Mouse (Mus musculus) spleen, adult 12 weeks (tissue): ENCODE measurements around the gene 1110065P20Rik.

Experiments
- DNase-seq: peaks from one replicate; pipeline ENCODE4 v3.0.0; 2022; ENCODE audit warnings: low spot score

Gene 1110065P20Rik

DNA sequence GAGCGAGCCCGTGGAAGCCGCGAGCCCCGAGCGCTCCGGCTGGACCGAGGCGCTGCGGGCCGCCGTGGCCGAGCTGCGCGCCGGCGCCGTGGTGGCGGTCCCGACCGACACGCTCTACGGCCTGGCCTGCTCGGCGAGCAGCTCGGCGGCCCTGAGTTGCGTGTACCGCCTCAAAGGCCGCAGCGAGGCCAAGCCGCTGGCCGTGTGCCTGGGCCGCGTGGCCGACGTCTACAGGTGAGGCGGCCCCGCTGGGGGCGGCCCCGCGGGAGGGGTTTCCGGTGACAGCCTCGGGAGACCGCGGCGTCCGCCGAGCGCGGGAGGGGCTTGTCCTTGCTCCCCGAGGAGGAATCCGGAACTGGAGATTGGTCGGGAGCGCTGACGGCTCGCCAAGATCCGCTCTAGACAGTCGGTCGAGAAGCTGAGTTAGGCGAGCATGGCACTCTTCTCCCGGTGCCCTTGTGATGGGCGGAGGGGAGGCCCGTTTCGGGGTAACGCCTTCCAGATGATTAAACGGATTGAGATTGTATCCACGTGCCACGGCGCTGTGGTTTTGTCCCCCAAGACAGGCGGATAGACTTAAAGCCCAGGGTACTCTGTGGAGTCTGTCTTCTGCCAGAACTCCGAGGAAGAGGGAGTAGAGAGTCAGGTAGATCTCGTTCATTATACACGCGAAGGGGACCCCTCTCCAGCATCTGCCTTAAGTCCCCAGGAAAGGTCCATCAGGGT is at the start of gene 1110065P20Rik:
TSS of gene 1110065P20Rik (minus strand) at position 264 of the 726 bp plus-strand sequence.
- DNase-seq: peak; percentile 44

DNA sequence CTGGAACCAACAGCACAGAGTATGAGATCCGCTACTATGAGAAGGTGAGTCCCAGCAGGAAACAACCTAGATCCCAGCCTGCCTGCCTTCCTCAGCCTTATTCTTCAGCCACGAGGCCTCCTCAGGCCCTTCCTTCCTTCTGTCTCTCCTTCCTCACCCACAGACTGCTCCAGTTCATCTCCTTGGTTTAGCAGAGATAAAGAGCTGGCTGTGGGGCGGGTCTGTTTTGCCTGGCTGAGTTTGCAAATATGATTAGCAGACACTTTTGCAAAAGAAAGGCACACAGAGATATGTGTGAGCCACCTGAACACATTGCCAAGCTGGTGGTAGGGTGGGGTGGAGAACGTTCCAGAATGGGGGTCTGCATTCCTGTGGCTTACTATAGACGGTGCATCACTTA is 48.9 kb upstream of the 1110065P20Rik start:
- no peak for DNase-seq

DNA sequence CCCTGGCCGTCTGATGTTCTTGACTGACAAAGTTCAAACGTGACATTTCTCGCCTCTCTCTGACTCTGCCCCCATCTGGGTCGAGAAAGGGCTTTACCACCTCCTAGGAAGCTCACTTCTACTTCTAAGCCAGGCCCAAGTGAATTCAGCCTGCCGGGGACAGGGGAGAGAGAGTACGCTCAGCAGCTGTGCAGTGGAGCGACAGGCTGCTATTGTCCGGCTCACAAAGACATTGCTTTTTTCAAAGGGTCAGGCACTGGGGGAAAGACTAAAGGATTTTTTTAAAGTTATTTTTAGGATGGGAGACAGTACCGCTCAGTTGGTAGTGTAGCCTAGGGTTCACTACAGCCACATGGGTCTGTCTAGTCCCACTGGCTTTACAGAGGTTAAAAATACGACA is 47.4 kb upstream of the 1110065P20Rik start:
- DNase-seq: no peak

DNA sequence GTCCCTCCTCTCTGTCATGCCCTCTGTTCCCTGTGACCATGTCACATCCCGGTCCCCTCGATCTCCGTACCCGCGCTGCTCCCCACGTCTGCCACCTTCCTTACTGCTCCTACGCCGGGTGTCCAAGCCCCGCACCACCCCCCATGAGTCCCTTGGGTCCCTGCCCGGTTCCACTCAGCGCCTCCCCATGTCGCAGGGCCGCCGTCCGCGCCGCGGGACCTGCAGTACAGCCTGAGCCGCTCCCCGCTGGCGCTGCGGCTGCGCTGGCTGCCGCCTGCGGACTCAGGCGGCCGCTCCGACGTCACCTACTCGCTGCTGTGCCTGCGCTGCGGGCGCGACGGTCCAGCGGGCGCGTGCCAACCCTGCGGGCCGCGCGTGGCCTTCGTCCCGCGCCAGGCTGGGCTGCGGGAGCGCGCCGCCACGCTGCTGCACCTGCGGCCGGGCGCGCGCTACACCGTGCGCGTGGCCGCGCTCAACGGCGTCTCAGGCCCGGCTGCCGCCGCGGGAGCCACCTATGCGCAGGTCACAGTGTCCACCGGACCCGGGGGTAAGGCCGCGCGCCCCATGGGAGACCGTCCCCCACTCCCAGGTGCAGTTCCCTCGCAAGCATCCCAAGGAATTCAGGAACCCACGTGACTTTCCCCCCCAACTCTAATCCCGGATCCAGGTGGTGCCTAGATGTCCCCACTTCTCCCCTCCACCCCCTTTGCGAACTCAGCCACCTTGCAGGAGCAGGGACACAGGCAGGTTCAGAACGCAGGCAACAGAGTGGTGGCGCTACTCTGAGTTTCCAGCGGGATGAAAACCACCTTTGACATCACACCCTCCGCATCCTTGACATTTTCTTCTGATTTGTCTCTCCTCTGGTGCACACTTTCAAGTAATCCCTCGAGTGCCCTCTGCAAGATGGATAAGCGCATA is 43.8 kb upstream of the 1110065P20Rik start:
- DNase-seq: no peak

DNA sequence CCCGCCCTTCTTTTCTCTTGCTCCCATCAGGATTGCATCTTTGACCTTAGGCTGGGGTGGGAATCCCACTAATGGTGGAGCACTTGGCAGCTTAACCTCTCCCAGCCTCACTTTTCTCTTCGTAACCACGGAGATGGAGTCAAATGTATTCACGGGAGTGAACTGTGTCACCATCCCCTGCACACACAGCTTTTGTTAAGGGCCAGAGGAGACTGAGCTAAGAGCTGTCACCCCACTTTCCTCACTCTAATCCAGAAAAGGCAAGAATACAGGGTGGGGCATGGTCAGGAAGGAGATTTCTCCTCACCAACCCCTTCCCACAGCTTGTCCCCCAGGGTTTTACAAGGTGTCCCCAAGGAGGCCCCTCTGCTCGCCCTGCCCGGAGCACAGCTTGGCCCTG is 42.8 kb upstream of the 1110065P20Rik start:
- DNase-seq: no peak

DNA sequence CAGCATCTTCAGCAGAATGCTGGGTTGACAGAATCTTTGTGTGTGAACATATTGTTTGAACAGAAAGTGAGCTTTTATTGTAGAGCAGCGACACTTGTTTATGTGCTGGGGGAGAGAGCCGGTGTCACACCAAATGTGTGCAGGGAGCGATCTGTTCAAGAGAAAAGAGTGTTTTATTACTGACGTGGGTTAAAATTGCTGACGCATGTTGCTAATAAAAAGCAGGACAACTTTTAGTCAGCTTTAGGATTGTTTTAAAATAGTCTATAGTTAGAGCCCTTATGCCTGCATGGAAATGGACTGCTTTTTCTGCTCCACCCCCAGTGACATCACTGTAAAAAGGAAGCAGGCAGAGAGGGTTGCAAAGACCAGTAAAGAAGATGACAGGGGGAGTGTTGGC is 39.8 kb upstream of the 1110065P20Rik start:
- no peak for DNase-seq

DNA sequence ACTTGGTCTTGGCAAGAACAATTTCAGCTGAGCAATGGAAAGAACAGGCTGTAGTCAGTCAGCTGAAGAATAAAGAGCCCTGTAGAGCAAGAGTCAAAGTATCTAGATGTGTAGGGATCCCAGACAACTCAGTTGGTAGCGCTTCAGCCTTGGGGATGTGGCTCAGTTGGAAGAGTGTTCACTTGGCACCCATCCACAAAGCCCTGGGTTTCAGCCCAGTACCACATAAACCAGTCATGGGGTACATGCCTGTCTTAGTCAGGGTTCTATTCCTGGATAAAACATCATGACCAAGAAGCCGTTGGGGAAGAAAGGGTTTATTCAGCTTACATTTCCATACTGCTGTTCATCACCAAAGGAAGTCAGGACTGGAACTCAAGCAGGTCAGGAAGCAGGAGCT is 38.9 kb upstream of the 1110065P20Rik start:
- no peak for DNase-seq

DNA sequence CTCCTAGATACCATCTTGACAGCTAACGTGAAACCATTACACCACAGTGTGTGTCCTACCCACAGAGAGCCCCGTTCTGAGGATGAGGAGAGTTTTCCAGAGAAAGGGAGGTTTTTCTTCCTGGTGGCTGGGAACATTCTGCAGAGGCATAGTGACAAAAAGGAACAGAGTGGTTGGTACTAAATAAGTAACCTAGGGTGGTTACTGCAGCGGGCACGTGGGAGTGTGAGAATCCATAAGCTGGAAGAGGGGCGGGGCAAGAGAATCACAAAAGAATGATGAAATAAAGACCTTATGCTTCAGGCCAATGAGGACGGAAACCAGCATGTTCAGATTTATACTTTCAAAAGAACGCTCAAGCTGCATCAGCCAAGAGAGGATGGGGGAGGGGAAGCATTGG is 37.7 kb upstream of the 1110065P20Rik start:
- no peak for DNase-seq

DNA sequence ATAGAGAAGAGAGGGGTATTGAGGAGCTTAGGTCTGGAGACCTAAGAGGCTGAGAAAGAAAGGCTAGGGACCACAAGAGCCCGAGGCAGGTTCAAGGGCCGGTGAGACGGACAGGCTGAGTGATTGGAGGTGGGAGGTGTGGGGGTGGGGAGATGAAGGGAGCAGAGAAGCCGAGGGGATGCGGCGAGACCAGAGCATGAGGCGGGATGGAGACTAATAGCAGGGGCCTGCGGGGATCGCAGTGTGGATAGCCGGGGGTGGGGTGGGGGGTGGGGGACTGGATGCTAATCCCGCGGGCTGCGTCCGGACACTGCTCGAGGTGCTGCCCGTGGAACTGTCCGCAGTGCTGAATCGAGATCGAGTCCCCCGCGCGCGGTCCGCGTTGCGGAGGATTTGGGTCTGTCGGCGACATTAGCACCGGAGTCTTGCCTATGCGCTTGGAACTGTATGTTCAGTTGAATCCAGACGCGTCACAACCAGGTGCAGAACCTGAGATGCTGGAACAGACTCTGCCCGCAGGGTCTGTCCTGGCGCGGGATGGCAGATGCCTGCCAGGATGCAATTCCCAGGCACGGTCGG is 31.2 kb upstream of the 1110065P20Rik start:
- DNase-seq: no peak

DNA sequence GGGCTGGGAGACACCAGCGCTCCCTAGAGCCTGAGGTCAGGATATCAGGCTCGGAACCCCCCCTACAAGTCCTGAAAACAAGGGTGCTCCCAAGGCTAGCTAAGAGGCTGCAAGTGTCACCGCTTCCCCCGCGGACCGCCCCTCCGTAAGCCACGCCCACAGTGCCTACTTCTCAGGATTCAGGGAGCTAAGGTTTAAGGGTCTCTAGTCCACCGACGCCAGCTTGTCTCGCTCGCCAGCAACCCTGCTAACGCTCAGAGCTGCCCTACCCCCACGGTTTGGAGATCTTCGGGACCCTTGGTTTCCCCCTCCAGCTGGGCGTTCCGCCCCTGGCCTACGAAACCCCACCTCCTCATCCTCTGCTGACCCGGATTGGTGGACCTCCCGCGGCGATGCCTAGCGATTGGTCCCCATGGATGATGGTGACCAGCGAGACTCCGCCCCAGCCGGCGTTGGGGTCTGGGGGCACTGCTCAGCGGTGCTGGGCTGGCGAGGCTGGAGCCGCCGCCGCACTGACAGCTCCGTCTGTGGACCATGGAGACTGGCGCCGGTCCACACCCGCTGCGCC is 30.4 kb upstream of the 1110065P20Rik start:
- DNase-seq: no peak

DNA sequence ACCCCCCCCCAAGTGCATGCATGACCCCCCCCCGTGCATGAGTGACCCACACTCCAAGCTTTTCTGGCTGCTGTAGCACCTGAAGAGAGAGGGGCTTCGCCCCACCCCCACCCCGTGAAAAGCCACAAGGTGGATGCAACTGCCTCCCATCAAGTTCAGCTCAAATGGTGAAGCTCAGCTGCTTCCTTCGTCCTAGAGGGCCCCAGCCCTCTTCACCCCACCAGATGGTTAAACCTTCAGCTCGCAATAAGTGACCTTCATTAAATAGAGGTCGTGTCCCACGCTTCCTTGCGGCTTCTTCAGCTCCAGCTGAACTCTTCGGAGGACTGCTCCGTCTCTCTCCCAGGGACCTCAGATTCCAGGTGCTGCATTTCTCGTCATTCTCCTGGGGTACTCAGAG is 29.6 kb upstream of the 1110065P20Rik start, which contains the start of gene Epha10:
TSS of gene Epha10 (plus strand) at position 301 of the 400 bp plus-strand sequence.
- no peak for DNase-seq

DNA sequence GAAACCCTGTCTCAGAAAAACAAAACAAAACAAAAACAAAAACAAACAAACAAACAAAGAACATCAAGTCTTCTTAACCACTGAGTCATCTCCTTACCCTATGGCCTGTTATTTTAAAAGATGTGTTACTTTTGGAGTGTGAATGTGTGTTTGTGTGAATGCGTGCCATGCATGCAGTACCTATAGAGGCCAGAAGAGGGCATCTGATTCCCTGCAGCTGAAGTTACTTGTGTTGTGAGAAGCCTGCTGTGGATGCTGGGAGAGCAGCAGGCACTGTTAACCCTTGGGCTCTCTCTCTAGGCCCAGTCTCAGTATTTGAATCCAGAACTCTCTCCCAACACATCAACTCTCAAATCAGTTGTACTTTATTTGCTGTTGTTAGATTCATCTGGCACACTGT is 21.7 kb upstream of the 1110065P20Rik start:
- DNase-seq: no peak

DNA sequence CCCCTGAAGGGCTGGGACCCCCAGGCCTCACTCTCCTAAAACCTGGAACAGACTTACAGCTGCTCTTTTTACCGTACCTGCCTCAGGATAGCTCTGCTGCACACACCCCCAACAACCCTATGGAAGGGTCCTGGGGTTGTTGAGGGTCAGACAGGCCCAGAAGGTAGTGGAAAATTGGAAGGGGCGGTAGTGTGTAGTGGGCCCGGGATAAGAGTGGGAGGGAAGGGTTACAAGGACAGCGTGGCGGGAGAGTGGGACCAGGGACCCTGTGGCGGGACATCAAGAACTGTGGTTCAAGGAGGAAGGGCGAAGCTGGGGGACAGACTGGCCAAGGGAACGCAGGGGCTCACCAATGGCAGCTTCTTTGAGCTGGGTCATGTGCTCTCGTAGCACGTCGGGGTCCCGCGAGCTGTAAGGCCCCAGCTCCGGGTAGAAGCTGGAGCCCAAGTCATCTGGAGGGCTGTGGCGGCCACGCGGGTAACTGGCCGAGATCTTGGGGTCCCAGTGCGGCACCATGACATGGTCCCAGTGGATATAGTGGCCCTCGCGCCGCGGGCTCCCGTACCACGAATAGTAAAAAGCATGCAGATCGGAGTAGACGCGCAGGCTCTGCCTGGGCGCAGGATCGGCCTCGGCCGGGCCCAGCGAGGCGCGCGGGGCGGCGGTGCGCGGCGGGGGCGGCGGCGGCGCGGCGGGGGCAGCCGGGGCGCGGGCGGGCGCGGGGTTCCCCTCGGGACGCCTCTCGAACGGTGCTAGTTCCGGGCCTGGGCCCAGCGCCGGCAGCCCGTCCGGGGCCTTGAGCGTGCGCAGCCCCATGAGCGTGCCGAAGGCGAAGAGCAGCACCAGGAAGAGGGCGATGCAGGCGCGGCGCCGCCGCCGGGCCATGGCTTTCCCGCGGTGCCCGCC is 10.5 kb upstream of the 1110065P20Rik start, which contains the start of gene Maneal:
TSS of gene Maneal (minus strand) at position 889 of the 906 bp plus-strand sequence.
- no peak for DNase-seq

DNA sequence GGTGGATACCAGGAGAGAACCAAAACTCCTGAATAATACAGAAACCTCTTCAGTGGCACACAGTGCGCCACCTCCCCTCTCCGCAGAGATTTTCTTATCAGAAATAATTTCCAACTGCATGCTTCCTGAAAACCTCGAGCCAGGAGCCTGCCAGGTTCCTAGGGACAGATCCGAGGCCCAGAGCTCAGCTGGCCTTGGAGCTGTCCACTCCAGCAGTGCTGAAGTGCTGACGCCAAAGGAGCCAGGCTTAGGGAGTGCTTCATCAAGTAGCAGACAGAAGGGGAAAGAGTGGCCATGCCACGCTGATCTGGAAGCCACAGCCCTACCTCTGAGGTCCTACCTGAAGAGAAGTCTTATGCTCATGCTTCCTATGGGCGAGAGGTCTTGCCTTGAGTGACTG is 9.4 kb upstream of the 1110065P20Rik start:
- no peak for DNase-seq

DNA sequence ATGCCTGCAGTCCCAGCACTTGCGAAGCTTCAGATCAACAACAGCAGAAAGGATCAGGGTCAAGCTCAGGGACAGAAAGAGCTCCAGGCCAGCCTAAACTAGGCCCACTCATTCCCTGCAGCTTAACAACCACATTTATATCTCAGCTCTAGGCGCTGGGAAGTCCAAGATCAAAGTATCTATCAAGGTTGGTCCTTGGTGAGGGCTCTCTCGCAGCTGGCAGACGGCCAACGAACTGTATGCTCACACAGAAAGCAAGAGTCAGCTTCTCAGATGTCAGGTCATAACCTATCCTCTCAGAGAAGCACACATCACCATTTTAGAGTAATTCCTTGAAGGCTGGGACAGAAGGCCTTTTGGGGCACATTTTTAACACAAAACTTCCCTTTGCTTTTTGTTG is 7.4 kb upstream of the 1110065P20Rik start:
- no peak for DNase-seq

DNA sequence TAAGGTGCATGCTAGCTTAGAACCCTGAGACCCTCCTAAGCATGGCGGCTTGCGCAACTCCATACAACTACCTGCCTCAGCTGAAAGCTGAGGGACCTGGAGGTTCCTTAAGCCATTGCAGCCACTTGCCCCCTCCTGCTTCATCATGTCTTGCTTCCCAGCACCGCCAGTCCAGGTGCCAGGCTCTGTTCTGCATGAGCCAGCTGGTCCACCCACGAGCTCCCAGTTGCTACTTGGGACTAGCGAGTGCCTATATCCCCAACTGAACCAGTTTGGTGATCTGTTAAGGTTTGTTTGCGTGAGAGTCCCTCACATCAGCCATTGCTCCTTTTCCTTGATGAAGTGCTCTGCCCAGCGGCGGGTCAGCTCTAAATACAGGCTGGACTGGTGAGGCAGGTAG is 5.3 kb upstream of the 1110065P20Rik start:
- DNase-seq: no peak

DNA sequence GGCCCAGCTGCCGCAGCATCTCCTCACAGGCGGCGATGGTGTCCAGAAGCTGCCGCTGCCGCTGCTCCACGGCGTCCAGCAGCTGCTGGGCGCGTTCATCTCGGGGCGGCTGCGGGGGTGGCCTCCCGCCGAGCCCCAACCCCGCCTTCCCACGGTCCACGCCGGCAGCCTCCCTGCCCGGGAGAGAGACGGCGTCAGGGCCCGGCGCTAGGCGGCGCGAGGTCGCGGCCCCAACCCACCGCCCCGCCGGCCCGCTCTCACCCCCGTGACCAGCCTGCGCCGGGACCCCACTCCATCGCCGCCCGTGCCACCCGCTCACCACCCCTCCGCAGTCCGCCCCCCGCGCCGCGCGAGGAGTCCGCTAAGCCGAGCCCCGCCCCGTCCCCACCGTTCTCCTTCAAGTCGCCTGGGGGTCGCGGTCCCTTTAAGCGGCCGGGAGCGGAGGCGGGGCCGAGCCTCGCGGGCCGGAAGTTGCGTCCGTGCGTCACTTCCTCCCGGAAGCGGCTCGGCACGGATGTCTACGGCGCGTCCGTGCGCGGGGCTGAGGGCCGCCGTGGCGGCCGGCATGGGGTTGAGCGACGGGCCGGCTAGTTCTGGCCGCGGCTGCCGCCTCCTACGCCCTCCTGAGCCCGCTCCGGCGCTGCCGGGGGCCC is 609 bp downstream of the 1110065P20Rik start, which contains the start of gene Yrdc:
TSS of gene Yrdc (plus strand) at position 419 of the 653 bp plus-strand sequence.
- peak; percentile 86 for DNase-seq

DNA sequence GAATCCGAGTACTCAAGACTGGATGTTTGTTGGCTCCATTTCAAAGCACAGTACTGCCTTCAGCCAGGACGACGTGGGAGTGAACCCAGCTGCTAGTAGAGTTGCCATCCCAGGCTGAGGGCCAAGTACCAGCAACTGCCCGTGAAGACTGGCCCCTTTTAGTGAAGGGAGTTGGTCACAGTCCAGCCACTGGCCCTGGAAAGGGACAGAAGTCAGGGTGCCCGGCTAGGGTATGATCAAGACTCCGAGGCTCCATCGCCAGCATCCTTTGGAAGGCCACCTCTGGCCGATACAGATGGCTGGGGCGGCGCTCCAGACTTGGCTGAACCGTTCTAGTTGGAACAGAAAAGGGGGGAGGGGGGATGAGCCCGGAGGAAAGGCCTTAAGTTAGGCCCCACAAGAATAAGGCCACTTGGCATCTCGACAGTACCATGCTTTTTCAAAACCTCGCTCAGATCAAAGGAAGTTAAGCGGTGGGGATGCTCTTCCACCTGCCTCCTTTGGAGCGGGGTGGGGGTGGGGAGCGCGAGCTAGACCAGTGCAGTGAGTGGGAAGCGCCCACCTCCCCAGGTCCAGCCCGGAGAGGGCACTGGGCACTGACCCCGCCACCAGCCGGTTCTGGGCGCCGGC is 1.2 kb downstream of the 1110065P20Rik start:
- DNase-seq: no peak

DNA sequence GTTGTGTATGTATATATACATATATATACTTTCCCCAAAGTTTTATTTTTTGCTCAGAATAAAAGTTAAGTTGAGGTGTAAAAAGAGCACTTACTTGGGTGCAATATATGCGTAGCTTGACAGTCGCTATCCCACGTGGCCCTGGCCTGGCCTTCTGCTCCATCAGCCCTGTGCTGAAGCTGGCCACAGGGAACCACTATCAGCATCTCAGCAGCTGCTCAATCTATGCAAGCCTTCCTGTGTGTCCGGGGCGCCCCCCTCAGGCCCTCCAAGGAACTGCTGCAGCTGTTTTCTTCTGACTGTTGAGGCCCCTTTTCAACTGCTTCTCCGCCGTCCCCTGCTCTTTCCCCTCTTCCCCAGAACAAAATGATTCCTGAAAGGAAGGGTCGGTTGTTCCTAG is 3.4 kb downstream of the 1110065P20Rik start:
- DNase-seq: peak; percentile 69

DNA sequence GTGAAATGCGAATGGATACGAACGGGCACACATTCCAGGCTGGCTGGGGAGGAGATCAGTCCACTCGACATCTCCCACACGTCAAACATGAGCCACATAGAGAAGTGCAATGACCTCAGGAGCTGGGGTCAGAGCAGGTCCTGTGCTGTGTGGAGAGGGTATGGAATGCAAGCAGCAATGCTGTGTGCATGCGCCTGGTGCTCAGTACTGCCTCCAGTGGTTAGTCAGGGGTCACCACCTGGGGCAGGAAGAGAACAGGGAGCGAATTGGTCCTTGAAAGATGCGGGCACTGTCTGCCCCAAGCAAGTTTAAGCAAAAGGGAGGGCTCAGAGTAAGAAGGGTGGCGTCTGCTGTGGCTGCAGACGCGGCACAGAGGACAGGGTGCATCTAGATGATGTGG is 7.5 kb downstream of the 1110065P20Rik start:
- no peak for DNase-seq
